Mouse (Mus musculus) layer of hippocampus, postnatal 14 days (tissue): ENCODE results near the gene Nat9. TPM values are rescaled to one million over a fixed set of nuclear protein-coding genes. Genes with fewer than 3 reads are reported as not detected.

Experiments used
- DNase-seq, 2 experiments: peaks; one replicate each; pipeline ENCODE4 v3.0.0; 2021 to 2022; ENCODE audit warnings: low spot score in 2 of 2, mixed read lengths in 1 of 2
- long read RNA-seq, 2 experiments: library from polyadenylated mRNA; stranded (forward); transcript quantifications; one replicate each; pipeline ENCODE4 v2.0.0; 2021
- total RNA-seq, 2 experiments: library from RNA; stranded (reverse); gene quantifications; 2 replicates each; pipeline ENCODE4 v1.2.3; 2021

Gene Nat9
- 10 to 100 TPM; 19.3 to 19.9 TPM for total RNA-seq
- long read RNA-seq, experiment 1, transcript Nat9-203 (7 exons, 1,204 nt), result major isoform, 7 of 18 reads
- long read RNA-seq, experiment 1, partial matches to known transcripts, result 4 of 18 reads
- long read RNA-seq, experiment 1, other reads (novel, unspliced or antisense), result 5 of 18 reads
- long read RNA-seq, experiment 2, transcript Nat9-203 (7 exons, 1,204 nt), result major isoform, 9 of 17 reads
- long read RNA-seq, experiment 2, partial matches to known transcripts, result 4 of 17 reads
- long read RNA-seq, experiment 2, other reads (novel, unspliced or antisense), result 2 of 17 reads

DNA sequence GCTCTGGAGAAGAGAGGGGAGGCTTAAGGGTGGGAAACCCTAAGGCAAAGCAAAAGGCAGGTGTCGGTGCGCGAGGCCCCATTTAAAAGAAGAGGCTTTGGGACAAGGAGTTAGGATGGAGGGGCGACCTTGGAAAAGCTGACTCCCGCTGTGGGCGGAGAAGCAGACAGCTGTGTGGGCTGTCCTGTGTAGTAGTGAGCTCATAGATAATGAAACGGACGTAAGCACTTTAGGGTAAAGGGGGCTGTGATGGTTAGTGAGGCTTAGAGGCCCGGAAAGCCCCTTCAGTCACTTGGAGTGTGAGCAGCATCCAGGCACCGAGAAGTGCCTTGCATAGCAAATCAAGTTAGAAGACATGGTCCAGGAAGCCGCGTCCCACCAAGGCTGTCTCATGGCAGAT, at the start of gene Nat9:
Nat9 (minus strand) TSS at position 167 of the 400 bp plus-strand sequence.
- no peak for DNase-seq

DNA sequence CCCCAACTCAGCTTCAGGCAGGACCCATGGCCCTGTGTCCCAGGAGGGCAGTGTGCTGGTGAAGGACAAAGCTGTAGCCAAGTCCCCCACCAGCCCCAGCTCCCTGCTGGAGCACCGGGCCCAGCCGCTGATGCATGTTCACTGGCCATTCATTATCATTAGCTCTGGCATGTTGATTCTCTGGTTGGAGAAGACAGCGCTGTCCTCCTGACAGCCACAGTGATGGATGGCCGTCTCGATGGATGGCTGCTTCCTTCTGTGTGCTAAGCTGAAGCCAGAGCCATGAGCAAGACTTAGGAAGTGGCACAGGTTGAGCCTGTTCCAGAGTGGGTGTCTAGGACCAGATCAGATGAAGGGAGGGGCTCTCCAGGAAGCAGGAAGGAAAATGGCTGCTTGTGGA, 48.9 kb upstream of the Nat9 start:
- DNase-seq, result no peak

DNA sequence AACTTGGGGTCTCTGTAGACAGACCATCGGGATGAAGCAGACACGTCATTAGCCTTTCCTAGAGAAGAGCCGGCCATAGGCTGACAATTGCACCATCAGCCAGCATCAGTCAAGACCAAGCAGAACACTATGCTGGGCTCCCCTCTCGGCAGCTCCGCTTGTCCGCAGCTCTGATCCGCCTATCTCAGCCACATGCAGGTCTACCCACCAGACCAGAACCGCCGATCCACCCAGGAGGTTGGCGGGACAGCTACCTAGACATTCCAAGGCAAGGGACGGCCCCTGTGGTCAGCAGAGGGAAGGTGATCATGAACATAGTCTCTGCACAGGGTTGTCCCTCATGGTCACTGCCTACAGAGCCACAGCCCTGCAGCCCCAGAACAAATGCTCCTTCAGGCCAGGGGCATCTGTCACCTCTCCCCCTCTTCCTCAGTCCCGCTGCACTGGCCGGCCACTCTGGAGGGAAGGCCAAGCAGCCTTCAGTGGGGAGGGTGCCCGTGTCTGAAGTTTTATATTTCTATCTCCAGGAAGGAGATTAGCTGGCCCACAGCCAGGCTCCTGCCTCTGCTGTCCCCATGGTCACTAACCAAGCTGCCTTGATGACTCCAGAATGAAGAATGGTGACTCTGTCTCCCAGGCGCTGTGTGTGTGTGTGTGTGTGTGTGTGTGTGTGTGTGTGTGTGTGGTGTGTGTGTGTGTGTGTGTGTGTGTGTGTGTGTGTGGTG, 46.8 kb upstream of the Nat9 start:
- no peak for DNase-seq

DNA sequence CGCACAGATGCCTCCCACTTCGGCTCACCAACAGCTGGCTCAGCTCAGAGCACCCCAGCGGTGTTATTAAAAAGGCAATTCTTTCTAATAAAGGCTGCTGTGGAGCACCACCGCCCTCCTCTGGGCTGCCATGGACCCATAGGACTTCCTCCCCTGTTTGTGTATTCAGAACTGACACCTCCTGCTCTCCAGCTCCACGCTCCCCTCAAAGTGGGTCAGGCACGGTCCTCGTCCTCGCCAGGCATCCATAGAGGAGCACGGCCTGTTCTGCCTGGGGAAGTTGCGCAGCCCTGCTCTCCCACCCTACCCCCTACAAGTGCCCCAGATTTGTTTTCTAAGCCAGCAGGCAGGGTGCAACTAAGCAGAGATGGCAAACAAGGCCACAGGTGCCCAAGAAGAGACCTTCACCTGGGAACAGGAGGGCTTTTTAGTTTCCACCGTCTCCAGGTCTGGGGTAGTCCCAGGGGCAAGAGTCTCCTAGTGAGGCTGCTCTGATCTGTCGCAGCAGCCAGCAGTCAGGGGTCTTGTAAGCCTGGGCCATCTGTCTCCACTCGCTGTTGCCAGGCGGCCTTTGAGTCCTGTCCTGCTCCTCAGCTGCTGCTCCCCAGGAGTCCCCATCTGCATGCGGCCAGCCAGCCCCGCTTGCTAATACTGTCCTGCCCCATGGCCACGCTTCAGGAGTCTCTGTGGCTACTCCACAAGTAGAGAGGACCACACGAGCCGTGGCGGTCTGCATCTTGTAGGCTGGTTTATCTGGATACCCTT, 46.0 kb upstream of the Nat9 start:
- peak in 1 of 2 experiments; percentile 66 for DNase-seq

DNA sequence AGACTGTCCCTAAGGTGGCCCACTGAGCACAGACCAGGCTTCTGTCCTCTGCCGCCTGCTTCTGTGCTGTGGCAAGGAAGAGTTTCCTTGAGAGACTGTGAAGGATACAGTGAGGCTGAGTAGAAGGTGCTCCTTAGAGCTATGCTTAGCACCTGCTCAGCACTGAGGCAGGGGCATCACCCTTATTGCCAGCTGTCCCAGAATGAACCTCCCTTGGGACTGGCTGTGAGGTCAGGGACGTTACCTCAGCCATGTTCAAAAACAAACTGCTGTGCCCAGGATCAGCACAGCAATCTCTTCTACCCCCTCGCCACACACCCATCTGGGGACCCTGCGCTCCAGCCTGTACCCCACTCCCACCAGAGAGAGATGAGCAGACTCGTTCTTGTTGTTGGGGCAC, 45.2 kb upstream of the Nat9 start:
- no peak for DNase-seq

DNA sequence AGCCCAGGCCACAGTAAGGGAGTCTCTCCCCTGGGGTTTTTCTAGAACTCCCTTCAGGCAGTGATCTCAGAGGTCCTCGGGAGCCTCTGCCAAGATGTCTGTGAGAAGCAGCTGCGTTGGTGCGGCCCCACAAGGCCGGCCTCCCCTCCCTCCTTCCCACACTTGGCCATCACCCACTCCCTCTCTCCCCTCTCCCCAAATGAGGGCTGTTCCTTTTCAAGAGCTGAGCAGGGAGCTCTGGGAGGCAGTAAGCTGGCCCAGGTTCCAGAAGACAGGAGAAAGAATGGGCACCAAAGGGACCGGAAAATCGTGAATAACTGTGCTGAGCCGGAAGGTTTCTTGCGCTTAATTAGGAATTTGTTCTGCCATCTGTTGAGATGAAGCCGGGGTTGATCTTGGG, 44.3 kb upstream of the Nat9 start:
- DNase-seq, result peak in 1 of 2 experiments; percentile 43

DNA sequence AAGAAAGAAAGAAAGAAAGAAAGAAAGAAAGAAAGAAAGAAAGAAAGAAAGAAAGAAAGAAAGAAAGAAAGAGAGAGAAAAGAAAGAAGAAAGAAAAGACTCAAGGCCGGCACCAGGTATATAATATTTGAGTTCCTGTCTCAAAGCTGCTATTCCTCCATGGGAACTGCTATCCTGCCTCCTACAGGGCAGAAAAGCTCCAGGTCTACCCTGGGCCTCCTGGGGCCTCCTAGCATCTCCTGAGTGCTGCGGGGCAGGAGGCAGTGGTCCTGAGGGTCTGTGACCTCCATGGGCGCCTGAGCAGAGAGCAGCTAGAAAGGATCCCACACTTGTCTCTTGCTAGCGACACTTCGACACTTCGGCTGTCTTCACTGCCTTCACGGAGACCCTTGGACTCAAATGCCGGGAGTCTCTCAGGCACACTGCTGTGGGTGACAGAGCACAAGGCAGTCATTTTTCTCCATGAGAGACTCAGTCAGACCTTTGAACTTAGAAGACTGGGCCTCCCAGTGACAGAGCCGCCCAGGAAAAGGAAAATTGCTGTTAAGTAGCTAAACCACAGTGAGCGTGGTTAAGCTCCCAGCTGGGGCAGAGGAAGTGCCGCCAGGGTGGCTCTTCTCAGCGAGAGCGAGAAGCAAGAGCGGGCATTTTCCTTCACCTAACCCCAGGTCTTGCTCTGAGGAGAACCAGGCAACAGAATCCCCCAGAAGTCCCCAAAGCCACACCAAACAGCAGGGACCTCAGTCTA, 43.7 kb upstream of the Nat9 start:
- DNase-seq, result no peak

DNA sequence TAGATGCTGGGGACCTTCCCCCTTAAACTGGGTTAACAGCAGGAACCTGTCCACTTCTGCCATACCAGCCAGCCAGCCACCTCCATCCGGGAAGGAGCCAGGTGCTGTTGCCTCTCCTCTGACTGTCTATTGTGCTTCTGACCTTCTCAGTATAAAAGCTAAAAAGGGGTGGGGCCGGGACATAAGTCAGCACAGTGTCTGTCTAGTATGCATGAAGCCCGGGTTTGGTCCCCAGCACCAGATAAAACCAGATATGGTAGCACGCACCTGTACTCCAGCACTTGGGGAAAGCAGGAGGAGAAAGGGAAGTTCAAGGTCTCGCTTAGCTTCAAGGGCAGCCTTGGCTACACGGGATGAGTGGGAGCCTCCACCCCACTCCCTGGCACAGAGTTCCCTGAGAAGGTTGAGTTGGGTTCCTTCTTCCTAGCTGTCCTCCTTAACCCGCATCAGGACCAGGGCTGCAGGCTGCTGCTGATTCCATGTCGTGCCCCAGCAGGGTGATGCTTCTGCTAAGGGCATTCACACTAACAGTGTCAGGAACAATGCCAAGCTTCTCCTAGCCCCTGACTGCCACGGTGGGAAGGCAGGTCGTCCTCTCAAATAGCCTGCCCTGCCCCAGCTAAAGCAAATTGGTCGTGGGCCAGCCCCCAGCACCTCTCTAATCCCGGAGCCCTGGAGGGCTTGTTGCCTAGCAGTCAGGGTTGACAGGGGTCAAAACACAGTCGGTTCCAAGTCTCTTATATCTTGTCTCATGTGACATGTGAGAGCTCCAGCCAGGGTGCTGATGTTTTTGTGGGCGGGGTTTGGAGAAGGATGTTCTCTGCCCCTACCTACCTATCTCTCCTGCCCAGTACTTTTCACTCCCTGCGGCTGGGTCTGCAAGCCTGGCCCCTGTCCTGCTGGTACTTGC, 41.6 kb upstream of the Nat9 start:
- DNase-seq, result no peak

DNA sequence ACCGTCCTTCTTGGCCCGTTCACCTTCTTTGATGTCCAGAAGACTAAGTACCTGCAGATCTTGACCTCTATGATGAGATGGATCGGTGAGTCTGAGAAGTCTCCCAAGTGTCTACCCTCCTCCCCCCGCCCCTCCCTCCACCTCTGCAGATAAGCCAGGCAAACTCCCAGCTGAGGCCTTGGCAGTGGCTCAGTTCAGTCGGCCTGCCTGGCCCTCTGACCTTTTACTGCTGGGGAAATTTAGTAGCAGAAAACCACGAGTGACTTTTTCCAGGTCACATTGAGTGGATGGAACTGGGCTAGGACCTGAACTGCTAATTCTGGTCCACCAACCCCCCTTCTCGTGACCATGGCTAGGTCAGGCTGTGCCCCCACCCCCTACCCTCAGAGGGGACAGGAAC, 40.8 kb upstream of the Nat9 start:
- no peak for DNase-seq

DNA sequence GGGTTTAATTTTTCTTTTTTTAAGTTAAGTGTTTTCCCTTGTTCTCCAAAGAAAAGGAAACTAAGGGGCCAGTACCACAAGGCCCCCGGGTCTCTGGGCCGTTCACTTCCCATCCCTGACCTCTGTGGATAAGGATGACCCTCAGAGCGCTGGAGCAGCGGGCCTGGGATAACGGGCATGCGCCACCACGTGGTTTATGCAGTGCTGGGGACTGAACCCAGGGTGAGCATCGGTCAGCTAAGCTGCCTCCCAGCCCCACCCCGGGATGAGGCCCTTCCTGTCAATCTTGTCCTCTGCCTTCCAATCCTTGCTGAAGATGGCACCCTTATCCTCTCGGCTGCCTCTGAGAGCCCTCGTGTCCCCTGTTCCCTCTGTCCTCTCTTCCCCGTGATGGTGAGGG, 40.0 kb upstream of the Nat9 start:
- no peak for DNase-seq

DNA sequence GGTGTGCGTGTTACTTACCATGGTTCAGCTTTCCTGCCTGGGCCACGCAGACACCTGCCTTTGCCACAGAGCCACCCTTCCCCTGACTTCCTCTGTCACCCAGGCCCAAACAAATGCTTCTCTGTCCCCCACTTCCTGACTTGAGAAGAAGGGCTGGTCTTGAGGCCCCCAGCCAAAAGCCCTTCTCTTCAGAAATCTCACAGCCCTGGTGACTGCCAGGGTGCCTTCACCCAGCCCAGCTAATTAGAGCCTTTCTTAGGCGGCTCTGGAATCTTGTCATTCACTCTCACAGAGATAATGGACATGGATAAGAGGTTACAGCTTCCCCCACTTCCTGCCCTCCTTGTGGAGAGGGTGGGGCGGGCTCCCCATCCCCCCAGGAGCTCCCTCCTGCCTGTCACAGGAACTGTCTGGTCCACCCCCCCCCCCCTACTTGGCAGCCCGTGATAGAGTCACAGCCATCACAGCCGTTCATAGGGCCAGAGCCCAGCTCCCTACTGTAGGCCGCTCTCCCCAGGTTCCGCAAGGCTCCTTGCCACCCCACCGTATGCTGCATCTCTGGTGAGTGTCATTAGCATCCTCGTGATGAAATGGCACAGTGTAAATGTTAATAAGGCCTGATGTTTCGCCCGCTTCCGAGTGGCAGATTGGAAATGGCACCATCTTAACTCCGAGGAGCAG, 39.3 kb upstream of the Nat9 start:
- peak in 1 of 2 experiments; percentile 55 for DNase-seq

DNA sequence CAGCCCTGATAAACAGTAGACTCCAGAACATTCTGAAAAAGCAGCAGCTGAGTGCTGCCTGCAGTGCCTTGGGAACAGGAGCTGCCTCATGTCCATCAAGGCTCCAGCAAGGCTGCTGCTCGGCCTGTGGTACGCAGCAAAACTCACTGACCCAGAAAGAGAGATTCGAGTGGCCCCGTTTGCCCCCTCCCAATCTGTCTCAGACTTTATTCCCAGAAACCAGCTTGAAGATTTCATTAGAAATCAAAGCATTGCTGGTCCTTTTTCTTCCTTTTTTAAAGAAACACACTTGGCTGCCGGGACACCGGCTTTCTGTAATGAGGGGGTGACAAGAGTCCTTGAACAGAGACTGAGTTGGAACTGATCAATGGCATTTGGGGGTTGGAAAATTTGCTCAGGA, 37.6 kb upstream of the Nat9 start:
- DNase-seq, result peak in 1 of 2 experiments; percentile 53

DNA sequence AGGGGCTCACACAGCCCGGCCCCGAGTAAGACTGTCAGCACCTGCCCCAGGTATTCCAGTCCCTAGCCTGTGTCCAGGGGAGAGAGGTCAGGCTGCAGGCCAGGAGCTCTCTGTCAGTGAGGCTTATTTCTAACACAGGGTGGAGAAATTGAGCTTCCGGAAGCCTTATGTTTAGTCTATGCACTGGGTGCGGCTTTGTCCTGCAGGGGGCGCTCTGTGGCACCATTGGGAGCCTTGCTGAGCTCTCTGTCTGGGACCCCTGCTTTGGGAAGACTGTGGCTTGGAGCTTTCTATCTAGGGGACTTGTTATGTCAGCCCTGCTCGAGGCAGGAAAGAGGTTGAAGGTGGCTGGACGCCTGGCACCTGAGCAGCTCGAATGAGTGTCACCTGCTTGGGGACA, 37.2 kb upstream of the Nat9 start:
- DNase-seq, result peak in 1 of 2 experiments; percentile 68

DNA sequence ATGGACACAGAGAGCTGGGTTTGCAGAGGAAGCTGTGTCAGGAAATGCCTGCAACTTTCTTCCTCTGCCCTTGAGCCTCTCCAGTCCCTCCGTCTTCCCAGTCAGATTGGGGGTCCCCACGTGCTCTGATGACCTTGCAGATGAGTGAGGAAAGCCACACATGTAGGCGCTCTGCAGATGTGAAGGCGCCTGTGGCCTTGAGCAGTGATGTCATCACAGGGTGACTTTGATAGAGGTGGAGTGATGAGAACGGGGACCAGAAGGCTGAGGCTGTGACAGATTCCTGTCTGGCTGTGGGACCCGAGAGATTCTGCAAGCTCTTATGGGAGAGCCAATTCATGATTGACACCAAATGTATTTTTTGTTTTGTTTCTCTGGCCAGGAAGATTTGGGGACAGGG, 36.2 kb upstream of the Nat9 start:
- DNase-seq, result no peak

DNA sequence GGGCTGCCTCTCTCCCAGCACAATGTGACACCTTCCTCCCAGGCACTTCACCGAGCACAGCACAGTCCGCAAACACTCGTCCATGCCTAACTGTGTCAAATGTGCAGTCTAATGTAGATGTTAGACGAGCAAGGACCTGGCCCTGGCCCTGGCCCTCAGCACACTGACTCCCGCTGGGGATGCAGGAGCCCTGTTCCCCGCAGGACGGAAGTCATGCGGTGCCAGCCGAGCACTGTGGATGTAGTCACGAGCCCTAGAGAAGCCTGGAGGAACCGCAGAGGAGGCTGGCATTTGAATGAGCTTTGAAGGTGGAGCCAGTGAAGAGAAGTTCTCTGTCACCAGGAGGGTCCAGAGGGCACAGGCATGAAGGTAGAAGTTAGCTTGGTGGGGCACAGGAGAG, 35.8 kb upstream of the Nat9 start:
- DNase-seq, result no peak

DNA sequence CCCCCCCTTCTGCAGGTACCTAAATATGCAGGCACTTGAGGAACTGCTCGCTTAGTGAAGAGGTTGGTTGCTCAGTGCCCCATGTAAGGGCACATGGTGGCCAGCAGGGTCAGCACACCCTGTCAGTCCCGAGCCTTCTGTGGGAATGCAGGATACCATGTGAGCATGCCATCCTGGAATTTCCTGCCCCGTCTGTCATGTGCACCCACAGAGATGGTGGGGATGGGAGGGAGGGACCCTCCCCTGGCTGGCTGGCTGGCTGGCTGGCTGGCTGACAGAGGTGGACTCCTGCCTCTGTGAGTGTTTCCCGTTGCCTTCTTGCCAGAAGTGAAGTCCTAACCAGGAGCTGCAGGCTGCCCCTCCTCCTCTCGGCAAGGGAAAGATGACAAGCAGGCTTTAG, 34.9 kb upstream of the Nat9 start:
- DNase-seq, result no peak

DNA sequence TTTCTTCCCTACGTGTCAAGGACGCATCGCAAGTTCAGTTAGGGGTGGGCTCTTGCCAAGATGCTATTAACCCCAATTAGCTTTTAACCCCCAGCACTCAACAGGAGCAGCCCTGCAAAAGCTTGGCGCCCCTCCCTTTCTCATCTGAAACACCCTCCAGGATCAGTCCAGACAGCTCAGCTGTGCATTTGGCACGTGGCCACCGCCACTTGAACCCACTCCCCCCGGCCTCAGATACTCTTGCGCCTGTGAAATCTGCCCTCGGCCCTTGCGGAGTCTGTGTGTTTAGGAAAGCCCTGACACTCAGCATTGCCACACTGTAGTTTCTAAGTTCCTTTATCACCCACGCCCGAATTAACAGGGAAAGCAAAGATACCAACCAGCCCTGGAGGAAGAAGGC, 34.4 kb upstream of the Nat9 start:
- DNase-seq, result no peak

DNA sequence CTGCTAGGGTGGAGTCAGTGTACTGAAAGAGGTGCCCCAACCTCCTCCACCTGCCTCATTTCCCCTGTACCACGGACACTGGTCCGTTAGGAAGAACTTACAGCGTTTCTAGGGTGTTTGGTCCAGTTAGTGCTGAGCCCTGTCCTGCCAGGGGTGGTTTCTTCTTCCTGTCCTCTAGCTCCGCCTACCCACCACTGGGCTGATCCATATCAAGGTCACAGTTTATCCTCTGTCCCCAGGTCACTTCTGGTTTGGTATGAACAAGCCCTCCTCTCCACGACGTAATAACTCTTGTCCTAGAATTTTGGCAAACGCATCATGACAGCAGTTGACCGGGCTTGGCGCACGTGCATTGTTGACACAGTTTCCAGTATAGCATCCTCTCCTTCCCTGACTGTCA, 32.0 kb upstream of the Nat9 start:
- no peak for DNase-seq

DNA sequence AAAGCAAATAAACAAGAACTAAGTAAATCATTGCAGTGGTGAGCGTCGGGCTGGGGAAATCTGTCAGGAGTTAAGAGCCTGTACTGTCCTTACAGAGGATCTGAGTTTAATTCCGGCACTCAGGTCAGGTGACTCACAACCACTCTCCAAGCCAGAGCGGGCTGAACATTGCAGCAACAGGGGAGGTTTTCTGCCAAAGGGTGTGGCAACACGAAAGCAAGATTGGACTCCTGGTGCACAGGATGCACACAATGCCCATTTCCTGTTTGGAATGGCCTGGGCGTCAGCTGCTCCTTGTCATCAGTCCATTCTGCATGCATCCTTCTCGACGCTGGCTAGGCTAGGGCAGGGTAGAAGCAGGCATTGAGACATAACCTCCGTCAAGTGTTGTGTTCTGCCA, 31.6 kb upstream of the Nat9 start:
- DNase-seq, result no peak
